Mouse (Mus musculus) spleen, adult 18-20 months (tissue): ENCODE measurements around the gene Fam193a.

Experiments used
- DNase-seq, 2 experiments: peaks; one replicate each; pipeline ENCODE4 v3.0.0; 2022; ENCODE audit warnings: mixed read lengths in 2 of 2

Fam193a gene

GRCm38 (mm10) chr5:34369341-34370021 is at the start of gene Fam193a:
Fam193a (plus strand) TSS chr5:34369933.
- peak; percentile 97 to 98 for DNase-seq

- no peak for DNase-seq
Measured at GRCm38 (mm10) chr5:34321236-34321635, 48.5 kb upstream of the Fam193a start.

- no peak for DNase-seq
Measured at GRCm38 (mm10) chr5:34325286-34325685, 44.4 kb upstream of the Fam193a start.

- no peak for DNase-seq
Measured at GRCm38 (mm10) chr5:34326249-34326691, 43.5 kb upstream of the Fam193a start.

DNA sequence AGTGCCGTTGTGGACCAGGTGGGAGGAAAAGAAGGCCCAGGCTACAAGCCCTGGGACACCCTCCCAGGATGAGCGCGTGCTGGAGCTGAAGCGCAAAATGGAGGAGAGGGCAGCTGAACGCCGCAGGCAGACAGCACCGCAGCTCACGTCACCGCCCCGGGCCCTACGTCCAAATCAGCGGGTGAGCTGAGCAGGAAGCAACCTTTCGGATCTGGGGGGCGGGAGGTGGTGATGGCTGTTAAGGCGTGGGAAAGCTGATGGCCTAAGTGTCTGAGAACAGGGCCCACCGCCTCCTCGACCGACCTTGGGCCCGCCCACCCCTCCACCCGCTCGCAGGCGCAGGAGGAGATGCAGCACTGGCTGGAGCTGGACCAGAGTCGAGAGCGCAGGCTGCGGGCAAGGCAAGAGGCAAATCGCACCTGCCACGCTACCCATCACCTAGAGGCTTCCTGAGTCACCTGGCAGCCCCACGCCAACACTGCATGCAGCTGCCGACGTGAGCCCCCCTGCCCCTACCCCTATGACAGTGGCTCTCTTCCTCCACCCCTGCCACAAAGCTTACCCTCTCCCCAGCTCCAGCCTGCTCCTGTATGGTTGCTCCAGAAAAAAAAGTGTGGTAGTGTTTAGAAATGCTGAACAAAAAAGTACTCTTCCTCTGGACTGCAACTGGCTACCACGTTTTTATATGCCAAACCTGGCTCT is 42.7 kb upstream of the Fam193a start:
- DNase-seq = peak in 1 of 2 experiments; percentile 10

GRCm38 (mm10) chr5:34330136-34330535 is 39.6 kb upstream of the Fam193a start:
- no peak for DNase-seq

DNA sequence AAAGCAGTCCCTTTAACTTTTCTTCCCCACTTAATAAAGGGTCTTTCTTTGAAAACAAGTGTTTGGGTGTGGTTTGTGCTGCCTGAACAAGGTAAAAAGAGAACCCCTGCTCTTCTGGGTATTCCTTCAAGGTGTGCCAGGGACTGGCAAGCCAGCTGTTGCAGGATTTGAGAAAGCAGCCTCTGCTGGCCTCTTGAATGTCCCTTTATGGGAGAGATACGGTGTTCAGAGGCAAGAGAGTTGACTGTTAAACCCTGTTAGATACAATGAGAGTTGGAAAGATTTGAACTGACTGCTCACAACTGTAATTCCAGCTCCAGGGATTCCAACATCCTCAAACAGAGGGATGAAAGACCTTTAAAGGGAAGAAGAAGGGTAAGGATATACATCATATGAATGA is 35.7 kb upstream of the Fam193a start:
- DNase-seq = no peak

GRCm38 (mm10) chr5:34335539-34336096 is 34.1 kb upstream of the Fam193a start:
- DNase-seq = no peak

DNA sequence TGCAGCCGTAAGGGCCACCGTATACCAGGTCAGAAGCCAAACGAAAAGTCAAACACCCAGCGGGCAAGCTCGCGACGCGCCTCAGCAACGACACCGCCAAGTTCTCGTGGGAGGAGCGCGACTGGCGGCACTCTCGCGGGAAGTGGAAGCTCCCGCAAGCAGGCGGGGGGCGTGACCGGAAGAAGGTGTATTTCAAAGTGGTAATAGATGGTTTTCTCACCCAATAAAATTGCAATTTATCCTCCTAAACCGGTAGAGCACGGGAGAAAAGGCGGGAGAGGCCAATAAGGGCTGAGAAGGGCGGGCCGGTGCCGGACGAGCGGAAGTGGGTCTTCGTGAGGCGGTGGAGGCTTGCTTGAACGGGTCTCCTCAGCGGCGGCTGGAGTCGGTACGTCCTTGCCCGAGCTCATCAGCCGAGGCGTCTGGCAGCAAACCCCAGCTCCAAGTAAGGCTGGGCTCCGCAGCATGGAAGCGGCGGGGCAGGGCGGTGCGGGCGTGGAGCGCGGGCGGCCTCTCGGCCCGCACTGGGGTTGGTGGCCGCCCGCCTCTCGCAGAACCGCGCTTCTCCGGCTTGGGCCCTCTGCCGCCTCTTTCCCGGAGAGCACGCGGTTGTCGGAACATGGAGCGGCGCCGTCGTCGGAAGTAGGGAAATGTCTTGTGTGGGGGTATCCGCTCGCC is 33.5 kb upstream of the Fam193a start, which contains the start of gene Rnf4:
Gene Rnf4, plus strand, starts transcription at position 193 of the 678 bp plus-strand sequence.
- peak; percentile 95 to 98 for DNase-seq

- peak; percentile 48 to 59 for DNase-seq
Measured at GRCm38 (mm10) chr5:34336775-34337450, 32.8 kb upstream of the Fam193a start.

- DNase-seq = no peak
Measured at GRCm38 (mm10) chr5:34340246-34340645, 29.5 kb upstream of the Fam193a start.

GRCm38 (mm10) chr5:34352084-34352631 is 17.6 kb upstream of the Fam193a start:
- no peak for DNase-seq

DNA sequence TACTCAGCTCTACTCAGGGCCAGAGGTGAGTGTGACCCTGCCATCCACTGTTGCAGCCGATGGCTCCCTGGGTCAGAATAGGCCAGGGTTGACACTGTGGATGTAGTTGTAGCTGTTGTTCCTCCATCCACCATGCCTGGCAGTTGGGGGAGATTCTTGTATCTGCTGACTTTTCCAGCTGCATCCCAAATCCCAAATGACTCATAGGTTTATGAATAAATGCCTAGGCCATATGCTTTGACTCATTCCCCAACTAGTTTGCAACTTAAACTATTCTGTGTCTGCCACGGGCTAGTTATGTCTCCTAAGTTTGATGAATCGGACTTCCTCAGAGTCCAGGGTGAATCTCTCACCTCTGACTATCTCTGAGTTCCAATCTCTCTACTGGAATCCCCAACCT is 9.5 kb upstream of the Fam193a start:
- DNase-seq = no peak

GRCm38 (mm10) chr5:34363115-34363514 is 6.6 kb upstream of the Fam193a start:
- no peak for DNase-seq

- no peak for DNase-seq
Measured at GRCm38 (mm10) chr5:34368551-34369290, 1.0 kb upstream of the Fam193a start.

- DNase-seq = peak; percentile 16 to 37
Measured at GRCm38 (mm10) chr5:34370022-34370823, 490 bp downstream of the Fam193a start.

DNA sequence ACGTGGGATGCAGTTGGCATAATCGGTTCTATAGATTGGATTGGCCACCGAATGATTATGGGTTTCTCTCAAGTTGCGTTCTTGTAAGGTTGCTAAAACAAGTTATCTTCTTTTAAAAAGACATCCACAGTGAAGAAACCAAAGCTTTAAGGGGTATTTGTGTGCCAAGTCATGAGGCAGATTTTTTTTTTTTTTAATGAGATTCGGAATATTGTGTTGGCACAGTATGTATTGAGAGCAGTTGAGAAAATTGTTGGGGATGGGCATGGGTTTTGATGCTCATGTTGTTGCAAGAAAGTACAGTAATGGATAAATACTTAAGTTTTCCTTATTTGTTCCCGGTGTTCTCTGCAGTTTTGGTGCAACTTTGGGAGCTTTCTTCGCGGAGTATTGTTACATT is 1.1 kb downstream of the Fam193a start:
- DNase-seq = no peak

DNA sequence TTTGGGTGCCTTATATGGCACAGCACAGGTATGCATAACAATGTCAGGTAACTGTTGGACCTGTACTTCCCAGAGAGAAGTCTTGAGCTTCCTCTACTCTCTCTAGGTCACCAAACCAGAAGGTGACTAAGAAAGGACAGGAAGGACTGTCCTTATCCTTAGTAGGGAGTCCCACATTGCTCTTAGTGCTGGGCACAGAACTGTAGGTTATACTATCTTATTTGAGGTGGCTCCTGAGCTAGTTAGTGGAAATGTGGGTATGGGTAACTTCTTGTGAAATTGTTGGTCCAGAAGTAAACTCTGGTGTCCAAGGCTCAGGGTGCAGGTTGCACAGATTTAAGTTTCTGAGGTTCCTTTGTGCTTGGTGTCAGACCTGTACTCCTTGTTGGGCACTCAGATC is 2.4 kb downstream of the Fam193a start:
- no peak for DNase-seq

DNA sequence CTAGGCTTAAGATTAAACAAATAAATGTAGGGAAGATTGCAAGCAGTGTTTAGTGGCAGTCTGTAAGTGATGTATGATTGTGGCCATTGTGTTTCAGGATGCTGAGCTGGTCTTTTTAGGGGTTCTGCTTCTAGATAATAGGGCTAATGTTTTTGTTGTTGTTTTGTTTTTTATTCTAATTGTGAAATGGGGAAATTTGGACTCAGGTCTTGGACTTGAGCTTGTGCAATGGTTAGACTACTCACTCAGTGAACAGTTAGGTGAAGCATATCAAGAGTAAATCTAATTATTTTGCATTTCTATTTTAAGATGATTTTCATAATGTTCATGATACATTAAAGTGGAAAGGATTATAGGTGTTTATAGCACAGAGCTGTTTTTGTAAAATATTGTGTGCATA is 2.8 kb downstream of the Fam193a start:
- DNase-seq = no peak

DNA sequence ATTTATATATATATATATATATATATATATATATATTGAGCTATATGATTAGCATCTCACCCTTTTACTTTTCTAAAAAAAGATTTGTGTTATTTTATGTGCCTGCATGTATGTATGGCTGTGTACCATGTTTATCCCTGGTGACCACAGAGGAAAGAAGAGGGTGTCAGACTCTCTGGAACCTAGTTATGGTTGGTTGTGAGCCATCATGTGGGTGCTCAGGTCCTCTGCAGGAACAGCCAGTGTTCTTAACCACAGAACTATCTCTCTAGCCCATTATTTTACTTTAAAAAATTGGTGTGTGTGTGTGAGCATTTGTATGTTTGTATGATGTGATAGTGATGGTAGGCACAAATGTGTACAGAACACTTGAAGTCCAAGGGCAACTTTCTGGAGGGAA is 9.1 kb downstream of the Fam193a start:
- no peak for DNase-seq

DNA sequence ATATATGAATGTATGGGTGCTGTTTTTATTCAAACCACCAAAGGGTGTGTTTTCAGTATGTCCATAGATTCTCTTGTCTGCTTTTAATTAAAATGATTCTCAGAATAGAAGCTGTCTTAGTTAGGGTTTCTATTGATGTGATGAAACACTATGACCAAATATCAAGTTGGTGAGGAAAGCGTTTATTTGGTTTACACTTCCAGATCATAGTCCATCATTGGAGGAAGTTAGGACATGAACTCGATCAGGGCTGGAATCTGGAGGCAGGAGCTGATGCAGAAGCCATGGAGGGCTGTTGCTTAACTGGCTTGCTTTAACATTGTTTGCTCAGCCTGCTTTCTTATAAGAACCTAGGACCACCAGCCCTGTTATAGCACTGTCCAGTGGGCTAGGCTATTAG is 12.0 kb downstream of the Fam193a start:
- DNase-seq = no peak
